Mouse (Mus musculus) testis, postnatal 14 days (tissue): ENCODE data around the gene Lrrc4.

ENCODE experiments used
- DNase-seq: peaks from one replicate; pipeline ENCODE4 v3.0.0; 2021; ENCODE audit warnings: low spot score

Lrrc4 gene

GRCm38 (mm10) chr6:28831011-28831853 lies at the start of gene Lrrc4:
TSS of gene Lrrc4 (minus strand) at chr6:28831747.
- DNase-seq = peak; percentile 17

DNA sequence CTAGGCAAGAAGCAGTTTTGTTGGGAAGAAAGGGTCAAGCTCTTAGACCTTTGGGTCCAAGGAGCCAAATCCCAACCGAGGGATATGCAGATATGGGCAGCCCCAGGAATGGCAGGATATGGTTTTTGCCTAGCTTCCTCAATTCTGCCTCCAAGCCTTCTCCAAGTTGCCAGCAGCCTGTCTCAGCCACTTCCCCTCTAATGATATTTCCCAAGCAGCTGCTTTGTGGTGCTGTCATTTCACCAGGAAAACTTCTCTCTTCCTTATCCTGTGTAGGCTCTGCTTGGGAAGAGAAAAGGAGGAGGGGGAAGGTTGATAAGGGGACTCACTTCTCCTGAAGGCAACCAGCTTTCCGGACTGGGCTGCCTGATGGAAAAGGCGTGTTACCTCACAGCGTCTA lies 49.4 kb upstream of the Lrrc4 start:
- DNase-seq = no peak

GRCm38 (mm10) chr6:28879315-28879714 lies 47.8 kb upstream of the Lrrc4 start:
- DNase-seq = no peak

DNA sequence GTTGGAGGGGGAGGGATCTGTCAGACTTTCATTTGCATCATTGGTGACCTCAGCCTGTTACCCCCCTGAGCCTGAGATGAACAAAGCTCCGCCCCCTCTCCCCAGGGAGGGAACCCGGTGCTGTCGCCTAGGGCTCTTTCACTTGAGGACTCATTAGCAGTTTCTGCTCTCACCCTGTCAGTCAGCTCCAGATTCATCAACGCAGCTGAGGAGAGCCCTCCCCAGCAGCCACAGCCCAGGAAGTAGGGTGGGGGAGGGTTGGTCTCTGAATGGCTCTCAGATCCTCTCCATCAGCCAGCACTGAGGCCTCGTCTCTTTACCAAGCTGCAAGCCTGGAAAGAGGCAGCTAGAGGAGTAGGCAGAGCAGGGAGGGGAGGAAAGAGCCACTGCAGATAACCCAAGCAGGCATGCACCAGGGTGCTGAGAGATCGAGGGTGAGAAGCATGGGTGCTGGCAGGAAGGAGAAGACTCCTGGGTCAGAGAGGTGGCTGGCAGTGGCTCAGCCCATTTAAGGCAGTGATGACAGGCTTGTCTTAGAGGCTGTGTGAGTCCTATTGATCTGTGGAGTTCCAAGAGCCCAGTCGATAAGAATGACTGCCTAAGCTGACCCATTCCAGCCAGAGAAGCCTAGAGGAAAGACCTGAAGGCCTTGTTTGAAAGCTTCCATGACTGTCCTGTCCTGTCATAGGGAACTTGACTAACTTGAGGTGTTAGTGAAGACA lies 46.6 kb upstream of the Lrrc4 start:
- no peak for DNase-seq

DNA sequence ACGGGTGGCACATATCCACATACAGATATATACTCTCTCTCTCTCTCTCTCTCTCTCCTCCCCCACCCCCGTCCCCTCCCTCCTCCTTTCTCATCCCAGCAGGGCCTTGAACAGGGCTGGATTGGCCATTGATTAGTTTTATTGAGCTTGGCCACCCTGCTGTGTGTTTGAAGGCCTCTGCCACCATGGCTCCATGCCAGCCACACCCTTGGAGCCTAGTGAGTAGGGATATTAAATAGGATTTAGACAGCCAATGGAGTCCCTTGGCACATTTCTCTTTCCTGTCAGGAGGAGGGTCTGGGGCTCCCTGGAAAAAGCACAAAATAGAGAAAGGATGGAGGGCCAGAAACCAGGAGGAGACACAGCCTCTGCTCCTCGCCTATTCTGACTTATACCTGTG lies 44.9 kb upstream of the Lrrc4 start:
- DNase-seq = no peak

DNA sequence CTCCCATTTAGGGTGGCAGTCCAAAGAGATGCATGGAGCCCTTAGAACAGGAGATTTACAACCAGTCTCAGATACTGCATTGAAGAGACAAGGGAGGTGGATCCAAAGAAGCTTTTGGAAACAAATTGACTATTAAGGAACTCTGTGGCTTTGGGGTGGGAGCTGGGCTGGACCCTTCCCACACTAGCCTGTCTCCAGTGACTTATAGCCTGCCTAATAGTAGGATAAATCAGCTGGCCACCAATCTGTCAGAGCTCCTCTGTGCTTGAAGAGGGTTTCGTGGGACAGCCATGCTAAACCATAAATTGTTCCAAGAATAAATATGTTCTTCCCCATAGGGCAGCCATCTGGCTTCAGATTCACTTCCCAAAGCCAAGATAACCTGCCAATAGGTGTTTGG lies 43.8 kb upstream of the Lrrc4 start:
- DNase-seq = no peak

GRCm38 (mm10) chr6:28874759-28875158 lies 43.2 kb upstream of the Lrrc4 start:
- DNase-seq = no peak

DNA sequence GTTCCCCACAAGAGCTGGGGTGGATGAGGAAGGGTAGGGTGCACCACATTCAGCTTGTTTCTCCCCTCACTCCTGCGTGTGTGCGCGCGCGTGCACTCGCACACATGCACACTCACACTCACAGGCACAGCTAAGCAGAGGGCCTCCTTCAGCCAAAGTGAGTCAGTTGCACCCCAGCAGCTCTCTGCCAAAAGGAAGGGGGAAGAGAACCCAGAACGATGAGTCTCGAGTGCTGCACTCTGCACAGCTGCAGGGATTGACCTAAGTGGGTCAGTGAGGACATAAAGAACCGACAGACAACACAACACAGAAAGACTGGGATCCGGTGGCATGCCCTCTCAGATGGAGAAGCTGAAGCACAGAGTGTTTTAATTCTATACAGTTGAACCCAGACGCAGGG lies 42.5 kb upstream of the Lrrc4 start:
- no peak for DNase-seq

GRCm38 (mm10) chr6:28872421-28872795 lies 40.9 kb upstream of the Lrrc4 start:
- DNase-seq = no peak

DNA sequence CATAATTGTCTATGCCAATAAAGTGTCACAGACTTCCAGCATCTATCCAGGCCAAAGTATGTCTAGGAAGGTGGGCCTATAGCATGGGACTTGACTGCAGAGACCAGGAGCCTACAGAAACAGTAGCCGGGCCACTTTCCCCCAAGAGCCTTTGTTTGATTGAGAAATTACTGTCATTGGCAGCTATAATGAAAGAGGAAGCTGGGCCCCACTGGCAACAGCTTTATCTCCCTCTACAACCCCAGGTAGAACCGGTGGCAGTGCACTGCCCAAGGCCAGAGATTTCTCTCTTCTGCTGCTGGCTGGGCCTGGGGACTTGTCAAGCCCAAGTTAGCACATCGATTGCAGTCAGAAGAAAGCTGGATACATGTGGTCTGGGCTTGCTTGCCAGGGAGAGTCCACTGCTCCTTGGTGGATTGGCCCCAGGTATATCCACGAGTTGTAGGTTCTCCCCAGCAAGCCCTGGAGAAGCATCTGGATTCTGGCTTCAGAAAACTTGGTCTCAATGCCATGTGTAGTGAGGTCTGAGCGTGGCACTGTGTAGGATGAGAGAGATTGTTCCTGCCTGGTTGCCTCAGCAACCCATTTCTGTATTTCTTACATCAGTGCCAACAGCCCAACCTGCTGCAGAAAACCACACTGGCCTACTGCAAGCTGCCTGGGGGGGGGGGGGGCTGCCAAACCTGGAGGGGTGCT lies 40.3 kb upstream of the Lrrc4 start:
- DNase-seq = no peak

DNA sequence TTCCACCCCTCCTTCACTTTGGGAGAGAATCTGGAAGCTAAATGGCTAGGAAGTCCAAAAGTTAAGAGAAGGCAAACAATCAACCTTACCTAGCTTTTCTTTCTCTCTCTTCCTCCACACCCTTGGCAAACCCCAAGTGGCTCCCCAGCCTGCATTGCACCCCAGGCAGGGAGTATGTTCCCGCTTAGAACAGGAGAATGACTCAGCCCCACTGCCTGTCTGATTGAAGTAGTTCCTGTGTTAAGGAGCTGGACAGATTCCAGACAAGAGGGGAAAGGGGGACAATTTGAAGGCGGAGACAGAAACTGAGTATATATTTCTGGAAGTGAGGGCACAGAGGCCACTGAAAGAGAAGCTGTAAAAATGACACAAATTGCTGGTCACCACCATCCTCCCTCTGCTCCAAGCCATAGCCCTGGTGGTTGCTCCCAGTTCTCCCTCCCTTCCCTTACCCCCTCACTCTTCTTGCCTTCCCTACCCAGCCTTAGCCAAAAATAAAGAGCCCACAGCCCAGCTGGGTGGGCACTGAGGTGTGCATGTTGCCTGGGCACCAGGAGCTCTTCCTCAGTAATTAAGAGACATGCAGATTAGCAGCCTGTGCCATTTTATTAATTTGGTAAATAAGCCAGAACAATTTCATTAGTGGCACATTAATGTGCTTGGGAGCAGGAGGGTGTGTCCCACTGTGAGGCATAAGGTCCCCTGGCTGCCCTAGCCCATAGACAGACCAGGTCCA lies 36.1 kb upstream of the Lrrc4 start:
- no peak for DNase-seq

GRCm38 (mm10) chr6:28866206-28866605 lies 34.7 kb upstream of the Lrrc4 start:
- no peak for DNase-seq

- DNase-seq = no peak
Measured at GRCm38 (mm10) chr6:28865112-28865511, 33.6 kb upstream of the Lrrc4 start.

GRCm38 (mm10) chr6:28864684-28865083 lies 33.1 kb upstream of the Lrrc4 start:
- DNase-seq = no peak

DNA sequence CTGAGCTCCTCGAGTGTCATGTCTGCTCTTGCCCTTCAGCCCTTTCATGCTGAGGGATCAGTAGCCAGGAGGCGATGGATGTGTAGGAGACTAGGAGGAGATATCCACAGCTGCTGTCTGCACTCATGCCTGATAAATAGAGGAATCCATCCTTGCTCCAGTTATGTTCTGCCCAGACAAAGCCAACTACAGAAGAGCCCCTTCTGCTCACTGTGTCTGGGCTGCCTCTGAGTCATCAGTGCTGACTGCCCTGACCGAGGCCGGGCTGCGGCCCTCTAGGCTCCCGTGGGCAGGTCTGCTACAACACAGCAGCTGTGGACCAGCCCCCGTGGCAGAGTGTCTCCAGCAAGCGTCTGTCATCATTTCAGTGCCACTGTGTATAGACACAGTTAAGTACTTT lies 30.8 kb upstream of the Lrrc4 start:
- no peak for DNase-seq

GRCm38 (mm10) chr6:28860922-28861321 lies 29.4 kb upstream of the Lrrc4 start:
- no peak for DNase-seq

DNA sequence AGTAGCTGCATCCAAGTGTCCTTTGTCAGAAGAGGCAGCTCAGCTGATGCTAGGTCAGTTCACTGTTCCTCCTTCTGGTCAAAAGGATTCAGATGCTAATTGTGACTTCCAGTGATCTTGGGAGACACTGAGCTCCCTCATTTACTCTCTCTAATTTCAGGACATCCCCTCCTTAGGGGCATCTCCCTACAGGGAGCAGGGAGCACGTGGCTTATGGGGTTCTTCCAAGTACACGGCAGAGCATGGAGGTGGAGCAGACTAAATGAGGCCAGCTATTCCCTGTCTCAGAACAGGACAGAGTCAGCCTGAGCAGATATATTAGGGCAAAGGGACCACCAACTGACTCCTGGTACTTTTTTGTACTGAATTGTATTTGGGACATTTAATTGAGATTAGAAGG lies 28.9 kb upstream of the Lrrc4 start:
- DNase-seq = no peak

GRCm38 (mm10) chr6:28859094-28859493 lies 27.5 kb upstream of the Lrrc4 start:
- DNase-seq = no peak

- DNase-seq = no peak
Measured at GRCm38 (mm10) chr6:28857198-28858180, 25.9 kb upstream of the Lrrc4 start.

- no peak for DNase-seq
Measured at GRCm38 (mm10) chr6:28856789-28857188, 25.2 kb upstream of the Lrrc4 start.

DNA sequence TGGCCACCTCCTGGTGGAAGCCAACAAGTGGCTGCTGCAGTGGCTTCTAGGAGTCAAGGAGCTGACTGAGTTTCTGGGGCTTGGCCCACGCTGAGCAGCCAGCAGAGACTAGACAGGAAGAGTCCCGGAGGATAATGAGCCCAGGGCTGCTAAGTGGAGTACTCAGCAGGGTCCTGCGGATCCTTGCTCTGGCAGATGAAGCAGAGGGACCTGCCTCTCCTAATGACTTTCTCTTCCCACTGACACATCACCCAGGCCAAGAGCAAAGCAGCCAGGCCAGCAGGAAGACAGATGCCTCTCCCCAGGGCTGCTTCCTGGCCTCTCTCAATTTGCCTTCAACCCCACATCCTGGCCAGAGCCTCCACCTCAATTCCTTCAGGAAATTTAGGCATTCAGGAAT lies 23.9 kb upstream of the Lrrc4 start:
- DNase-seq = no peak
